ENCODE assay signal across 21 mouse cellular contexts in the genomic region with DNA sequence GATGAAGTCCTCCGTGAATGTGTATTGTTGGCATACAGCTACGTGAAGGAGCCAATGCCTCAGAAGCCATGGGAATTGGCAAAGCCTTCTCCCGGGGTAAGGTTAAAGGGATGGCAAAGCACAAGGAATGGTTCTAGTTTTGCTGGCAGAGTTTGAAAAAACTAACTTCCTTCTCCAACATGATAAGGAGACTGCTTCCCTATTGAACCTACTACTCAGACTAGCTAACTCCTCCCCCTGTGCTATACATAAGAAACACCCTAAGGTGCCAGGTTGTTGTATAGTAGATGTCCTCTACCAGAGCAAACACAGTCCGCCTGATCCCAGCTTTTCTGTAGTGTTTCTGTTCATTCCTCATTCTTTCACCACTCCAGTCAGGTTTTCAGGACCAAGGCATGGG. TPM values are rescaled to one million over a fixed set of nuclear protein-coding genes. Genes with fewer than 3 reads are reported as not detected.
A peak's percentile ranks its signal among the peaks of the same experiment; 100 is the strongest.
DNase-seq lines count a peak whose midpoint lies in the region; ATAC-seq and TF ChIP-seq lines count a peak whose summit lies in the region.
"Had no signal": no experiment of that assay in that cellular context is flagged by ENCODE, and none has a peak within 500 bp of the region (broad histone marks: within the 10 kb centered on the region; RNA-seq: fewer than 3 reads in every experiment).

No protein-coding gene starts in this region.

- H3K4me1 ChIP-seq in ES-Bruce4 (ENCODE audit: control insufficient read depth, insufficient read depth, low read length), result peaks cover 2% of the 10 kb centered on the region
- peaks cover 9 to 18% of the 10 kb centered on the region in 2 experiments for H3K4me1 ChIP-seq in MEL (ENCODE audit: control insufficient read depth in 1 of 2, insufficient read depth in 2 of 2, low read length in 2 of 2)
- no peaks in the 10 kb centered on the region for H3K4me1 ChIP-seq in stomach, postnatal 0 days (replicated peaks; ENCODE audit: control insufficient read depth, insufficient read depth)

- TF ChIP-seq EP300 in ES-Bruce4 (IDR thresholded peaks at IDR 0.05; ENCODE audit: insufficient read depth, low read depth, low read length) (no peak), MEL (IDR thresholded peaks at IDR 0.05; ENCODE audit: low read depth in 1 of 2, low read length in 2 of 2) (peak in 1 of 2 experiments; percentile 49; a peak in 1 of 4 replicates)
- TF ChIP-seq EP300 in stomach, postnatal 0 days (optimal IDR thresholded peaks at IDR 0.05), result no peak

- H3K9ac ChIP-seq in ES-Bruce4 (ENCODE audit: low read depth, poor library complexity, severe bottlenecking) (no peak overlapping the region), MEL (ENCODE audit: control insufficient read depth, low read depth, low read length, poor library complexity, severe bottlenecking) (no peak overlapping the region)
- H3K9ac ChIP-seq in stomach, postnatal 0 days (ENCODE audit: low read length), result no peak overlapping the region
- H3K9ac ChIP-seq: embryonic facial prominence, embryonic 12.5 days; forebrain, embryonic 13.5 days; forebrain, embryonic 15.5 days; forebrain, postnatal 0 days had no signal

- H3K79me2 ChIP-seq in MEL (ENCODE audit: control insufficient read depth, insufficient read depth, low read length, poor library complexity), result peaks cover 27% of the 10 kb centered on the region

- ATAC-seq in stomach, postnatal 0 days (ENCODE audit: low FRiP score, low TSS enrichment), result no peak
- ATAC-seq: activated CD4-positive, CD25-positive, alpha-beta regulatory T cell, adult 4 months; forebrain, embryonic 13.5 days; forebrain, embryonic 15.5 days; forebrain, postnatal 0 days; Patski had no signal

- H3K9me3 ChIP-seq in ES-Bruce4 (replicated peaks; ENCODE audit: control insufficient read depth, insufficient read depth, low read length, poor library complexity, severe bottlenecking) (no peaks in the 10 kb centered on the region), MEL (replicated peaks; ENCODE audit: insufficient read depth, low read length) (no peaks in the 10 kb centered on the region)
- no peaks in the 10 kb centered on the region for H3K9me3 ChIP-seq in stomach, postnatal 0 days (ENCODE audit: control insufficient read depth, low read length)
- H3K9me3 ChIP-seq: embryonic facial prominence, embryonic 10.5 days; embryonic facial prominence, embryonic 12.5 days; forebrain, embryonic 13.5 days; forebrain, embryonic 15.5 days; G1E had no signal

- peak; percentile 78 for DNase-seq in MEL (ENCODE audit: low read depth, low spot score)
- no peak for DNase-seq in stomach, postnatal 0 days (ENCODE audit: low spot score)
- no peak for DNase-seq in adrenal gland, adult (ENCODE audit: inconsistent age in 2 of 2, low spot score in 1 of 2)
- DNase-seq in layer of hippocampus, postnatal 14 days (ENCODE audit: low spot score in 2 of 2), result no peak
- DNase-seq: adrenal gland, adult 2 months; adrenal gland, postnatal 10 days; adrenal gland, postnatal 36 days; cerebellum, adult 11-12 months; cerebellum, adult 2 months; cerebellum, adult 9-10 months; cerebellum, postnatal 10 days; cerebellum, postnatal 25 days; forebrain, postnatal 0 days had no signal

- H3K36me3 ChIP-seq in ES-Bruce4 (ENCODE audit: control insufficient read depth, insufficient read depth, low read length, poor library complexity, severe bottlenecking), result no peaks in the 10 kb centered on the region
- peaks cover 0 to 16% of the 10 kb centered on the region in 2 experiments; a peak in 2 of 4 replicates for H3K36me3 ChIP-seq in MEL (ENCODE audit: control insufficient read depth in 1 of 2, insufficient read depth in 2 of 2, low read length in 2 of 2)
- no peaks in the 10 kb centered on the region for H3K36me3 ChIP-seq in stomach, postnatal 0 days (ENCODE audit: control insufficient read depth, insufficient read depth, low read length)
- H3K36me3 ChIP-seq: embryonic facial prominence, embryonic 10.5 days; embryonic facial prominence, embryonic 12.5 days; forebrain, embryonic 15.5 days had no signal

- no peak for TF ChIP-seq CTCF in ES-Bruce4 (IDR thresholded peaks at IDR 0.05; ENCODE audit: low read depth, low read length)
- TF ChIP-seq CTCF in MEL (IDR thresholded peaks at IDR 0.05 in 2 of 3, conservative IDR thresholded peaks at IDR 0.05 in 1 of 3; ENCODE audit: control insufficient read depth in 1 of 3, insufficient read depth in 1 of 3, low read depth in 2 of 3, low read length in 3 of 3, poor library complexity in 1 of 3, severe bottlenecking in 1 of 3), result no peak
- TF ChIP-seq CTCF in stomach, postnatal 0 days (IDR thresholded peaks at IDR 0.05; ENCODE audit: low read depth), result no peak

- 91% methylated on average over 4 of the region's 4 CpGs for WGBS in stomach, postnatal 0 days

- no peak for TF ChIP-seq RAD21 in MEL (IDR thresholded peaks at IDR 0.05; ENCODE audit: low read depth, low read length)

- no peaks in the 10 kb centered on the region; the same call in 1 of the 2 replicates for H3K27me3 ChIP-seq in ES-Bruce4 (ENCODE audit: control insufficient read depth, insufficient read depth, low read length, poor library complexity, severe bottlenecking)
- no peaks in the 10 kb centered on the region for H3K27me3 ChIP-seq in MEL (ENCODE audit: control insufficient read depth in 1 of 2, insufficient read depth in 2 of 2, low read length in 2 of 2)
- H3K27me3 ChIP-seq in stomach, postnatal 0 days (ENCODE audit: control insufficient read depth, insufficient read depth, low read length), result no peaks in the 10 kb centered on the region
- H3K27me3 ChIP-seq: embryonic facial prominence, embryonic 12.5 days; forebrain, embryonic 13.5 days; forebrain, embryonic 15.5 days; Patski had no signal

- H3K4me3 ChIP-seq in ES-Bruce4 (ENCODE audit: low read depth, low read length) (no peak overlapping the region), MEL (ENCODE audit: control insufficient read depth in 1 of 2, insufficient read depth in 1 of 2, low read depth in 2 of 2, low read length in 2 of 2) (0 out of 4 replicates have a peak overlapping the region, but pooled peaks of 1 of the 2 experiments have one; percentile 34)
- H3K4me3 ChIP-seq in stomach, postnatal 0 days (ENCODE audit: low read depth, low read length), result no peak overlapping the region
- H3K4me3 ChIP-seq: embryonic facial prominence, embryonic 10.5 days; embryonic facial prominence, embryonic 12.5 days; forebrain, embryonic 13.5 days; forebrain, embryonic 15.5 days had no signal

- H3K4me2 ChIP-seq in stomach, postnatal 0 days (replicated peaks; ENCODE audit: low read depth), result no peak overlapping the region
- H3K4me2 ChIP-seq: embryonic facial prominence, embryonic 12.5 days; forebrain, embryonic 13.5 days; forebrain, embryonic 15.5 days had no signal

- TF ChIP-seq POLR2A in ES-Bruce4 (IDR thresholded peaks at IDR 0.05; ENCODE audit: insufficient read depth, low read length) (no peak), MEL (IDR thresholded peaks at IDR 0.05; ENCODE audit: control insufficient read depth in 1 of 2, insufficient read depth in 1 of 2, low read depth in 1 of 2, low read length in 2 of 2, poor library complexity in 1 of 2) (0 out of 4 replicates have a peak, but pooled peaks of 1 of the 2 experiments have one; percentile 18)

- H3K27ac ChIP-seq in ES-Bruce4 (ENCODE audit: insufficient read depth, low read length) (0 out of 2 replicates have a peak overlapping the region, but pooled peaks have one; percentile 54), MEL (ENCODE audit: control insufficient read depth, low read depth, low read length) (peak overlapping the region; percentile 43; the same call in 1 of the 2 replicates)
- H3K27ac ChIP-seq in stomach, postnatal 0 days (replicated peaks), result peak overlapping the region; percentile 40; the same call in 1 of the 2 replicates
- H3K27ac ChIP-seq: embryonic facial prominence, embryonic 10.5 days; embryonic facial prominence, embryonic 12.5 days; forebrain, embryonic 13.5 days; forebrain, embryonic 15.5 days had no signal

TF ChIP-seq in MEL, 35 proteins besides CTCF, POLR2A, EP300 and RAD21 (continues in another document):
- TF ChIP-seq HCFC1 (IDR thresholded peaks at IDR 0.05; ENCODE audit: low read depth, low read length) (no peak), ZNF384 (IDR thresholded peaks at IDR 0.05; ENCODE audit: low read depth, low read length) (peak; percentile 79), NRF1 (IDR thresholded peaks at IDR 0.05; ENCODE audit: insufficient read depth, low read depth, low read length, poor library complexity, severe bottlenecking) (no peak), SMC3 (IDR thresholded peaks at IDR 0.05; ENCODE audit: low read depth, low read length) (no peak), GATA1 (IDR thresholded peaks at IDR 0.05; ENCODE audit: low read depth, low read length) (peak; percentile 73), USF2 (IDR thresholded peaks at IDR 0.05; ENCODE audit: borderline replicate concordance in 1 of 2, insufficient read depth in 1 of 2, low read depth in 1 of 2, low read length in 2 of 2) (no peak), CHD2 (IDR thresholded peaks at IDR 0.05; ENCODE audit: low read length) (no peak), MEF2A (IDR thresholded peaks at IDR 0.05; ENCODE audit: extremely low read depth, insufficient replicate concordance, low read depth, low read length, poor library complexity, severe bottlenecking) (no peak), TAL1 (IDR thresholded peaks at IDR 0.05; ENCODE audit: low read length) (no peak), TCF12 (IDR thresholded peaks at IDR 0.05; ENCODE audit: low read depth, low read length) (no peak), TBP (IDR thresholded peaks at IDR 0.05; ENCODE audit: low read depth, low read length) (peak; percentile 67; the same call in 1 of the 2 replicates), POLR2AphosphoS5 (IDR thresholded peaks at IDR 0.05; ENCODE audit: borderline replicate concordance, low read depth, low read length) (no peak), SIN3A (IDR thresholded peaks at IDR 0.05; ENCODE audit: low read length) (peak; percentile 55), MAZ (IDR thresholded peaks at IDR 0.05; ENCODE audit: low read depth, low read length) (no peak), KAT2A (conservative IDR thresholded peaks at IDR 0.05; ENCODE audit: low read depth, low read length) (no peak), USF1 (IDR thresholded peaks at IDR 0.05; ENCODE audit: low read depth, low read length) (no peak), POLR2AphosphoS2 (IDR thresholded peaks at IDR 0.05; ENCODE audit: low read length) (no peak), MAFK (IDR thresholded peaks at IDR 0.05; ENCODE audit: borderline replicate concordance, low read depth, low read length) (no peak), ZC3H11A (IDR thresholded peaks at IDR 0.05; ENCODE audit: low read depth, low read length) (no peak)

RNA-seq across cellular contexts. Expression of gene Gatad2a, which starts 17.7 kb away (rescaled TPM):
- polyA plus RNA-seq in ES-Bruce4 (2011; ENCODE audit: insufficient read depth, insufficient read length, low read depth, missing spikeins) (155 TPM in 2 replicates), MEL (2012; ENCODE audit: insufficient read depth in 1 of 2, insufficient read length in 2 of 2, low read depth in 1 of 2, low replicate concordance in 2 of 2, missing spikeins in 1 of 2) (100 to 1,000 TPM in 1 of 2 experiments, 10 to 100 TPM in 1; 38.0 to 129 TPM)
- total RNA-seq in MEL (2012; rRNA removed), result 101 and 111 TPM in 2 replicates
- polyA plus RNA-seq in stomach, postnatal 0 days (2015; fragmentation: Nextera tagmentation; extraction: Ambion mirVana), result 32.4 and 36.4 TPM in 2 replicates
- 10 to 100 TPM; 30.7 to 38.7 TPM for total RNA-seq in layer of hippocampus, postnatal 14 days (2021)
